9 mouse cellular contexts compared by ENCODE assay signal in the genomic region with DNA sequence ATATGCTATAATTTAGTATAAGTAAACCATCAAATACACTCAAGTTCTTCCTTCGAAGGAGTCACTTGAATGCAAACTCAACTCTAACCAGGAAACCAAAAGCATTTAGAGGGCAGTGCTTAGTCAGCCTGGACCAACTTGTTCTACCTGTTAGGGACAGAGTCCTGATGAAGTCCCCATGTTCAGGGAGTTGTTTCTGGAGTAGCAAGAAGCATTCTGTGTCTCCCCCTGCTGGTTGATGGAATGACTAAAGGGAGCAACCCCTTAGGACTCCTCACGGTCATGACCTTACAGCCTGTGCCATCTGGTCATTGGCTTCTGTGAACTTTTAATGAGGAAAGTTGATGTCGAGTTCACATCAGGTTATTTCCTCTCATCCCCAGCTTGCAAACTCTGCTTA.
DNase-seq lines count a peak whose midpoint lies in the region; ATAC-seq and TF ChIP-seq lines count a peak whose summit lies in the region.
"Had no signal": no experiment of that assay in that cellular context is flagged by ENCODE, and none has a peak within 500 bp of the region (broad histone marks: within the 10 kb centered on the region; RNA-seq: fewer than 3 reads in every experiment).

No protein-coding gene starts in this region.

- TF ChIP-seq CTCF in gastrocnemius, adult 2 months (IDR thresholded peaks at IDR 0.05) = peak; percentile 22; the same call in 1 of the 2 replicates

- DNase-seq in gastrocnemius, adult 2 months = no peak
- no peak for DNase-seq in gastrocnemius, postnatal 4 days (ENCODE audit: low spot score in 2 of 2)
- peak; percentile 39 for DNase-seq in ovary, postnatal 14 days (ENCODE audit: low spot score)
- DNase-seq in ovary, postnatal 10 days (ENCODE audit: low spot score) = no peak
- DNase-seq in embryo, embryonic 10.5 days (ENCODE audit: low spot score) = peak; percentile 81
- DNase-seq in lung, postnatal 10 days = peak; percentile 44
- peak; percentile 45 for DNase-seq in testis, postnatal 10 days (ENCODE audit: low spot score)

- no peak for ATAC-seq in frontal cortex, adult (ENCODE audit: low TSS enrichment)

- H3K4me3 ChIP-seq in gastrocnemius, adult 2 months = no peak overlapping the region
- H3K4me3 ChIP-seq: neural tube, embryonic 12.5 days had no signal

- no peak overlapping the region for H3K27ac ChIP-seq in gastrocnemius, adult 2 months
- H3K27ac ChIP-seq: neural tube, embryonic 12.5 days had no signal

- intact Hi-C loops in gastrocnemius, adult 2 months (cut with DNase I) = no loop called here

Comparison
In these comparisons a context has a peak if more than half of its experiments do, and no peak if none do; other contexts are left out.
1. DNase-seq: peak in ovary, postnatal 14 days (single experiment), embryo, embryonic 10.5 days (single experiment), lung, postnatal 10 days (single experiment) and testis, postnatal 10 days (single experiment); none in gastrocnemius, adult 2 months (single experiment), gastrocnemius, postnatal 4 days (0 of 2) and ovary, postnatal 10 days (single experiment).